Mouse (Mus musculus): ENCODE measurements around the gene Arhgap36. TPM values are rescaled to one million over a fixed set of nuclear protein-coding genes. Genes with fewer than 3 reads are reported as not detected.

Gene Arhgap36
- polyA plus RNA-seq (2015; fragmentation: Nextera tagmentation; extraction: Ambion mirVana): 0.67 and 0.73 TPM in 2 replicates

GRCm38 (mm10) chrX:49463442-49463970 lies at the start of gene Arhgap36:
Gene Arhgap36, plus strand, starts transcription at chrX:49463945.

Other genes starting within 250 kb of the Arhgap36 start
- 4.7 and 6.0 TPM in 2 replicates for gene Enox2, start 175.7 kb upstream of the Arhgap36 start, polyA plus RNA-seq (2015; fragmentation: Nextera tagmentation; extraction: Ambion mirVana)
- gene Olfr1320, start 208.4 kb downstream of the Arhgap36 start, polyA plus RNA-seq (2015; fragmentation: Nextera tagmentation; extraction: Ambion mirVana): not detected in 2 replicates

Data from urinary bladder, postnatal 0 days (tissue).